Mouse (Mus musculus): ENCODE data around the gene St5. TPM values are rescaled to one million over a fixed set of nuclear protein-coding genes. Genes with fewer than 3 reads are reported as not detected.

The St5 gene
- 143 and 246 TPM in 2 replicates for total RNA-seq (2015; ENCODE audit: low replicate concordance)
- total RNA-seq (2017; ENCODE audit: low replicate concordance) = 82.6 and 96.9 TPM in 2 replicates

DNA sequence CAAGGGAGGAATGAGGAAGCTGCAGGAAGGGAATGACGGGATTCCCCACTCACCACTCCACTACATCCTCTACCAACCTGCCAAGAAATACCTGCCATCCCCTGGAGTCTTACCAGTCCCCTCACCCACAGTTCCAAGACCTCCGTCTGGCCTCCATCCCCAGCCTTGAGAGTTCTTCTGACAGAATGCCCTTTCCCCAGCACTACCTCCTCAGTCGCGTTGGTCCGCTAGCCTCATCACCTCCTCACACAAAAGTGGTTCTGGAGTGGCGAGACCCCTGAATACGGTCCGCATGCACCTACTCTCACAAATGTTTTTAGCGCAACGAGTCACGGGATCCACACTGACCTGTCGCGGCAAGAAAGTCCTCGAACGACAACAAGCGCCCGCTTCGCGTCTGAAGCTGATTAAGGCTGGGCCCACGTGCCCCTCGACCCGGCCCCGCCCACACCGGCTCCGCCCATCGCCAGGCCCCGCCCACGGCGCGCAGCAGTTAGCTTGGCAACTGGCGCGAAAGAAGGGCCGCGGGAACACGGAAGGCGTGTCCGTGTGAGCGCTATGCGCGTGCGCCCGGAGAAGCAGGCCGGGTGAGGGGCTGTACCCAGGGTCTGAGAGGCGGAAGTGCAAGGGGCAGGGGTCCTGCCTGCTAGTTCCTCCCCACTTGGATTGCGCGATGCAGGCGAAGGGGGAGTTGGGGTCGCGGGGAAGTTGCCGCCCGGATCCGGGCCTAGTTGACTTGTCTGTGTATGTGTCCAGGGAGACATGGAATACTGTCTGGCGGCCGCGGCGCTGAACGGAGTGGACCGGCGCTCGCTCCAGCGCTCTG is at the start of gene St5, which contains the start of gene Akip1:
TSS of gene St5 (minus strand) at position 416 of the 826 bp plus-strand sequence.
TSS of gene Akip1 (plus strand) at position 501 of the 826 bp plus-strand sequence.
- peak; percentile 92 for ATAC-seq (replicated peaks; ENCODE audit: low FRiP score, poor library complexity, severe bottlenecking)

DNA sequence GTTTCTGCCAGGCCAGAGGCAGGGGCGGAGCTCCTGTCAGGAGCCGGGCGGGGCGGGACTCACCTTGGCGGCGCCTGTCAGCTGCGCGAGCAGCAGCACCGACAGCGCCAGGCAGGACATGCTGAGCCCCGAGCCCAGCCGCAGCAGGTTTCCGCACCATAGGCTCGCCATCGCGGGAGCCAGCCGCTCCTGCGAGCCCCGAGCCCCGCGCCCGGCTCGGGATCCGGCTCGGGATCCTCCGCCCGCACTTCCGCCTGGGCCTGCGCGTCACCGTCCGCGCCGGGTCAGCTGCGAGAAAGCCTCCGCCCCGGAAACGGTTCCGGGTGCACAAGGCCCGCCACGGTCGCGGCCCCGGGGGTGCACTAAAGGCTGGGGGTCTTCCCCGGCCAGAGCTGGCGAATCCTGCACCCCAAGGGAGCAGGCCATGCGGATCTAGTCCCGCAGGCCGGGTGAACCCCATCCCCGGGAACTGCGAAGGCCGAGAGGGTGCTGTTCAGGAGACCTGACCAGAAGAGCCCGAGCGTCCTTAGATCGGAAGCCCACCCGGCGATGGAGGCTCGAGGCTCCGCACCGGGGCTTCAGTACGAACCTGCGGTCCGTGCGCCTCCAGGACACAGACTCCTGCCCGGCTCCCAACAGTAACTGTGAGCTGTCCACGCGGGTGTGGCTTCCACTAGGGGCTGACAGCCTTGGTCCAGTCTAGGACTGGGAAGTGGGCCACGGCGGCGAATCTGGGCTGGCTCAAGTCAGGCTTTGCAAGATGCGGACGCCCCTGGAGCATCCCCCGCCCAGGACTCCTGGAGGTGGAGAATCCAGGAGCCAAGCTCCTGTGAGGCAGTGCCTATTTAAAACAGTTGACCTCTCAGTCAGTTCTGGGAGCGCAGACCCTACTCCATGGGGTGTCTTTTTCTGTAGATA is 48.9 kb upstream of the St5 start, which contains the start of gene Tmem9b:
TSS of gene Tmem9b (minus strand) at position 868 of the 918 bp plus-strand sequence.
- ATAC-seq (replicated peaks; ENCODE audit: low FRiP score, poor library complexity, severe bottlenecking) = peak; percentile 87

DNA sequence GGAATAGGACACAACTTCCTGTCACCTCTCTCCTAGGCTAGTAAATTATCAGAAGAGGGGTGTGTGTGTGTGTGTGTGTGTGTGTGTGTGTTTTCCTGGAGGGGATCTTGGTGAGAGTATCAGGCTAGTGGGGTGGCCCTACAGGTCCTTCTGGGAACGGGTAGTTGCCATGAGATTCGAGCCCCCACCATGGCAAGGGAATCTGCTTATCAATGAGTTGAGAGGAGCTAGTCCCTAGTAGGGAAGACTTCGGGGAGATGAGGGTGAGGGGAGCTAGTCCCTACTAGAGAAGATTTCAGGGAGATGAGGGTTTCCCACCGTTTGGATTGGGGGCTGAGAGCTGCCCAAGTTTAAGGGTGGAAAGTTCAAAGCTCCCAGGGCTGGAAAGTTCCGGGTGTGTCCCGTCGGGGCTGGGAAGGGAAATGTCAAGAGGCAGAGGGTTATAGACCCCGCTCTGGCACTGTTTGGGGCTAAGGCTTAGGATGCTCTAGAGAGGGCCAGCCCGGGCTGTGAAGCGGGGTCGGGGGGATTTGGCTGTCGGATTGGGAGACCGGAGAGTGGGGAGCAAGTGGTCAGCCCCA is 48.1 kb upstream of the St5 start:
- peak; percentile 55 for ATAC-seq (replicated peaks; ENCODE audit: low FRiP score, poor library complexity, severe bottlenecking)

DNA sequence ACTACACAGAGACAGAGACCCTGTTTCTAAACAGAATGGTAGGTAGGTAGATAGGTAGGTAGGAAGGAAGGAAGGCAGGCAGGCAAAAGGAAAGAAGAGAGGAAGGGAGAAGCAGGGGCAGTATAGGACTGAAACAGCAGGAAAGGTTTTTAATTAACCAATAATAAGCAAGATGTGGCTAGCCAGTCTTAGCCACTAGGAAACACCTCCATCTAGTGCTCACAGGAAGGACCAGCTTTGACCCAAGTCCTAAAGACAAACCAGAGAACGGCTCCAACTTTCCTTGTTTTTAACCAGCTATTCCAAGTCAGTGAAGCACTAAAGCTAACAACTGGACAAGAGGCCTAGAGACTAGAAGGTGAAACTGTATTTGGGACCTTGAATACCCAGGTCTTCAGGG is 44.3 kb upstream of the St5 start:
- ATAC-seq (replicated peaks; ENCODE audit: low FRiP score, poor library complexity, severe bottlenecking) = no peak

DNA sequence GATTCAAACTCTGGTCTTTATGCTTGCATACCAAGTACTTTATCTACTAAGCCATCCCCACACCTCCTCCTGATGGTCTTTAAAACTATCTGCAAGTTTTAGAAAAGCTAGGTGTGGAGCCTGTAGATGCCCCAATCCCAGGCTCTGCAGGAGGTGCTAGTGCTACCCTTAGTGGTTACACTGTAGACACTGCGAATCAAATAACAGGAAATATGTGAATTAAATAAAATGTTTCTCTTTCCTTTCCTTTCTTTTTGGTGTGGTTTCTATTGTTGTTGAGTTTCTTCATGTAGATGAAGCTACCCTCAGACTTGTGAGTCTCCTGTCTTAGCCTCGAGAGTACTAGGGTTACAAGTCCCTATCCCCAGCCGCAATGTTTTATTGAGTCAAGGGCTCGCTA is 38.3 kb upstream of the St5 start:
- ATAC-seq (replicated peaks; ENCODE audit: low FRiP score, poor library complexity, severe bottlenecking) = no peak

DNA sequence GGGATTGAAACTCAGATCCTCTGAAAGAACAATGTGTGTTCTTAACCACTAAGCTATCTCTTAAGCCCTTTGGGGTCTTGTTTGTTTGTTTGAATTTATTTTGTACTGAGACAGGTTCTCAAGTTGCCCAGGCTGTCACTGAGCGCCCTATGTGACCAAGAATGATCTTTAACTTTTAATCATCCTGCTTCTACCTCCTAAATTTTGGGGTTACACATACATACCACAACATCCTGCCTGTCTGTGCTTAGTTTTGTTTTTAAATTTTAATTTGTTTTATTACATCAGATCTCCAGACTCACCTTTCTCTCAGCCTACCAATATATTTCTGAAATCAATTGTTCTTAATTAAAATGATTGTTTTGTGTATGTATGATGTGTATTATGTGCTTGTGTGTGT is 37.7 kb upstream of the St5 start:
- no peak for ATAC-seq (replicated peaks; ENCODE audit: low FRiP score, poor library complexity, severe bottlenecking)

DNA sequence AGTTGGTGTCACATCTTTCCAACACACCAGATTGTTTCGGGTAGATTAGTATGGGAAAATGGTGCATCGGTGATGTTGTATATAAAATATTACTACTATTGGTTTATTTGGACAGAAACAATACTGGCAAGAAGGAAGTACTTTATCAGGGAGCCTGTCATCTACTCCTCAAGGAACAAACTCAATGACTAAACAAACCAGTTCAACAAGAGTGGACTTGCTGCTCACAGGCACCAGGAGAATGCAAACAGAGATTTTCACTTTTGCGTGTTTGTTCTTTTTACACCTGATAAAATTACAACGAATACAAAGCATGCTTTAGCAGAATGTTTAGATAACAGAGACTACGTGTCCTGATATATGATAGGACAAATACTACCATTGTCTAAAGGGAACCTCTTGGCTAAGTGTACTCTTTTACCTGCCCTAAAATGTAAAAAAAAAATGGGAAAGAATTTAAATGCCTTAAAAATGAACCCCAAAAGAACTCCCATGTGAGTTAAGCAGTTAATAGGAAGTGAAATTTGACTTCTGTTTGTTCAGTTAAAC is 36.5 kb upstream of the St5 start:
- ATAC-seq (replicated peaks; ENCODE audit: low FRiP score, poor library complexity, severe bottlenecking) = no peak

DNA sequence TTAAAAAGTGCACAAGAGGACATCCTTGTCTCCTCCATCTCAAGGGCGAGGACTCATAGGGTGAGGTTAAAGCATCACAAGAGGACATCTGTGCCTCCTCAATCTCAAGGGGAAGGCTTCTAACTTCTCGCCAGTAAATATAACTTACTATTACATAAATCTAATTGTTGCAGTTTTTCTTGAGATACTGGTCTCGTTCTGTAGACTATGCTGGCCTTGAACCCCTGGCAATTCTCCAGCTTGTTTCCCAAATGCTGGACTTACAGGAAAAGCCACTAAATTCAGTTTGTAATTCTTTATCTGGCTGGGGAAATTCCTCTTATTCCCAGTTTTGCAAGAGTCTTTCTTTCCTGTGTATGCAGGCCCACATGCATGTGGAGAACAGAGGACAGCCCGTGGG is 31.4 kb upstream of the St5 start:
- no peak for ATAC-seq (replicated peaks; ENCODE audit: low FRiP score, poor library complexity, severe bottlenecking)

DNA sequence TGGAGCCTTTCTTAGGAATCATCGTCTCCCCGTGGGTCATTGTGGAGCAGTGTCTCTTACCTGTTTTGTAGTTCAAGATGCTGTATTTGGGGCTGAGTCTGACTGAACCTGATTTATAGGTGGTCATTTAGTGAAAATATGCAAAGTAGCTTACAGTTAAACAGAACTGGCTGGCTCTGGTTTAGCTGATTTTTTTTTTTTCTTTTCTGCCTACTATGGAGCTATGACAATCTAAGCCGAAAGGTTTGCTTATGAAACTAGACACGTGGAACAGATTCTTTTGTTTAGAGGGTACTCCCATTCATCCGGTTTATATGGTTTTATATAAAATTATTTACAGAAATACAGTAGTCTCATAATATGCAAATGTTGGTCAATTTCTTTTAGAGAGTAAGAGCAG is 28.2 kb upstream of the St5 start, which contains the start of gene Ascl3:
TSS of gene Ascl3 (minus strand) at position 101 of the 400 bp plus-strand sequence.
- no peak for ATAC-seq (replicated peaks; ENCODE audit: low FRiP score, poor library complexity, severe bottlenecking)

DNA sequence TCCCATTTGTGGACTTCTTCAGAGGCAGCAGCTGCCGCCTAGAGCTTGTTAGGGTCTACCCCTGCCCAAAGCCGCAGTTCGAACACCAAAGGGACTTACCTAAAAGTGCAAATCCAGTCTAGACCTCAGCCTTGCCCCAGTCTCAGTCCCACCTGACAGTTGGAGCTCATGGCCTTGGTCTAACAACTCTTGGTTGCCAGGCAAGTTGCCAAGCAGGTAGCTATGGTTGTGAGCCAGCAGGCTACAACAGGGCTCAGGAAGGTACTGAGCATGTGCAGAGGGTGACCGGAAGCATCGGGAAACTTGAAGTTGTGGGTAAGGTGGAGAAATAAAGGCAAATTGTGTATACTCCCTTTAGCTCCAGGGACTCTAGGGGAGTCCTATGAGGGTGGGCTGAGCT is 20.3 kb upstream of the St5 start, which contains the start of gene BC051019:
TSS of gene BC051019 (minus strand) at position 154 of the 400 bp plus-strand sequence.
- no peak for ATAC-seq (replicated peaks; ENCODE audit: low FRiP score, poor library complexity, severe bottlenecking)

DNA sequence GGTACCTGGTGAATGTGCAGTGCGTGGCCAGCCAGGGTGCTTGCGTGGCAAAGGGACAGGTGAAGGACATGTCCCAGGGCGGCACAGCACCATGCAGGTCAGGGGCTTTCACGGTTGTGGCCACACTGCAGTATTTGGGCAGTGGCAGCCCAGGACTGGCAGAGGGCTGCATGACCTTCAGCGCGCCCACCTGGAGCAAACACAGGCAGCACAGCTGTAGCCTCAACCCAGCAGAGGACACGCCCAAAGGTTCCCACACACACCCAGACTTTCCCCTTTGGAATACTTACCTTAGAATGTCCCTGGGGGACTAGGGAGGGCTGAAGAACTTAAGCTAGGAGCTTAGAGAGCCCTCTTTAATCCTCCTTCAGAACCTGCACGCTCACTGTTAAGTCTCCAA is 19.7 kb upstream of the St5 start:
- ATAC-seq (replicated peaks; ENCODE audit: low FRiP score, poor library complexity, severe bottlenecking) = no peak

DNA sequence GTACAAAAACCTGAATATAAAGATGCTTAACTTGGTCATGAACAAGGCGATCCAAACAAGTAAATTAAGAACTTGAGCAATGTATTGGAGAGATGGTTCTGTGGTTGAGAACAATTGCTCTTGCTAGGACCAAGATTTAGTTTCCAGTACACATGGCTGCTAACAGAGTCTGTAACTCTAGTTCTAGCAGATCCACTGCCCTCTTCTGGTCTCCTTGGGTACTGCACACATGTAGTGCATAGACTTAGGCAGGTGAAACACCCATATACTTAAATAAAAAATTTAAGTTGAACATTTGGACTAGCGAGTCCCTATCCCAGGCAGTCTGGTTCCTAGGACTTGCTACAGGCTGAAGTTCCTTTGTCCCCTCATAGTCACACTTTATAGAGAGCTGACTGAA is 19.2 kb upstream of the St5 start:
- no peak for ATAC-seq (replicated peaks; ENCODE audit: low FRiP score, poor library complexity, severe bottlenecking)

DNA sequence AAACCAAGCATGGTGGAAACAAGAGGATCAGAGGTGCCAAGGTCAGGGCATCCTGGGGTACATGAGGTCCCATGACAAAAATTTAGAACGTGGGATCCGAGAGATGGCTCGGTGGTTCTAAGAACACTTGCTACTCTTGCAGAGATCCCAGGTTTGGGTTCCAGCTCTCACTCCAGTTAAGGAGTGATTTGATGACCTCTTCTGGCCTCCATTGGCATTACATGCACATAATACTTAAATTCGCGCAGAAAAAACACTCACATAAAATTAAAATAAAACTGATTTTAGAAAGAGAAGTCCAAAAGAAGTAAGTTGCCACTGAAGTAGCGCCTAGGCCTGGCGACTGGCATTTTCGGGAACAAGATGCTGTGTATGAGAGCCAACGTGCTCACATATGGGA is 15.9 kb upstream of the St5 start:
- no peak for ATAC-seq (replicated peaks; ENCODE audit: low FRiP score, poor library complexity, severe bottlenecking)

DNA sequence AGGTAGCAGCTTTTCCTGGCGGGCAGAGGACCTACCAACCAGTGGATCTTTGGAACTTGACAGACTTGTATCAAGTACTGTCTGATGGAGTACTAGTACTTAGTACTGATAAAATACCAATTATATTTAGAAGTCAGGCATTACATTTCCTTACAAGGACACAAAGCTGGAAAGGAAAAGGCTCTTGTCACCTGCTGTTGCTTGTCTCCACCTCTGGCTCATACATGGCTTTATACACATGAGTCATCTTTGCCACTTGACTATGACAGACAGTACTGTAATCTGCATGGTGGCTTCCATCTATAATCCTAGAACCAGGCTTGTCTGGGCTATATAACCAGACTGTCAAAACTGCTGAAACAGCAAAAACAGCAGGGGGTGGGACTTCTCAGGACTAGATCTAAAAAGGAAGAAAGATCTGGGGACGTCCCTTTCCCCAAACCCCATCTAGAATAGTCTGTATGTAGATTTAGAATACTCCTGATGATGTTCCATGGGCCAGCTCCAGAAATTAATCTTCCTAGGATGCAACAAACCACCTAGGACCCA is 10.1 kb upstream of the St5 start:
- no peak for ATAC-seq (replicated peaks; ENCODE audit: low FRiP score, poor library complexity, severe bottlenecking)

DNA sequence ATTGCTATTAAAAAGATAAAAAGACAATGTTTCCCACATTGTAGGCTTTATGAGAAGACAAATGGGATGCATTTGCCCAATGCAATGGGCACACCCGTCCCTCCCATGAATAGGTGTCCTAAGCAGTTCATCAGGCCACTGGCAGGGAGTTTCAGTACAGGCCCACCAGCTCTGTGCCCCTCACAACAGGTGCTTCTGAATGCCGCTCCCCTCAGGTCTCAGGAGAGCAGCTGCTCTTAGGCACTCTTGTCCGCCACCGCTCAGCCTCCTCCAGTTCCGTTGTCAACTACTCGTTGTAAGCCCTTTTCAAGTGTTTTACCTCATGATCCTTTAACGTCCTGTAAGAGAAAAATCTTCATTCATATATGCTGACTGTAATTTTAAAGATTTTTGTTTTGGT is 8.8 kb upstream of the St5 start:
- ATAC-seq (replicated peaks; ENCODE audit: low FRiP score, poor library complexity, severe bottlenecking) = no peak

DNA sequence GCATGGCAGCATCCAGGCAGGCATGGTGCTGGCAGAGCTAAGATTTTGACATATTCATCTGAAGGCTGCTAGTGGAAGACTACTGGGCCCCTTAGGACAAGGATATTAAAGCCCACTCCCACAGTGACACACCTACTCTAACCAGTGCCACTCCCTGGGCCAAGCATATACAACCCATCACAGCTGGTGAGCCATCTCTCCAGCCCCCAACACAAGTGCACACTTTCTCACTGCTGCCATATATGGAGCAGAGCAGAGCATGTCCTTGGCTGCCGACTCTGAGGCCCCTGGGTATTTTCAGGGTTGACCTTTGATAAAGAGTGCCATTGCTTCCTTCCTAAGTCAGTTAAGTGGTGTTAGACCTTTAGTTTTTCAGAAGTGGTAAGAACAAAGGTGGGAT is 6.7 kb upstream of the St5 start:
- ATAC-seq (replicated peaks; ENCODE audit: low FRiP score, poor library complexity, severe bottlenecking) = no peak

DNA sequence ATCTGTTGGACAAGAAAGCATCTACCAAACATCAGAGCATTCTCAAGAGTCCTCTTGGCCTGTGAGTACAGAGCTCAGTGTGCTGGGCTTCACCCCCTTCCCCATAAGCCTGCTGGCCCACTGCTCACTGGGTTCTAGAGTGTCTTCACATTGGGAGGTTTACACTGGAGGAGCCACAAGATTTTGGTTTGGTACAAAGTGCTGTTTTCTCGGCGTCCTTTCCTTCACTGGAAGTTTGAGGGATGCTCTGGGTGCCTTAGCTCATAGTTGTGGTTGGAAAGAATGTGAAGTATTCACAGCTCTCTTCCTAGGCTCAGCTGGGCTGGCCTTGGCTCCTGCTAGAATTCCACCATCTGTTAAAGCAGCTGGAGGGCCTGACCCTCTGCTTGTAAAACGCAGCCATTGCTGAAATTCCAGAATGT is 5.6 kb upstream of the St5 start:
- no peak for ATAC-seq (replicated peaks; ENCODE audit: low FRiP score, poor library complexity, severe bottlenecking)

DNA sequence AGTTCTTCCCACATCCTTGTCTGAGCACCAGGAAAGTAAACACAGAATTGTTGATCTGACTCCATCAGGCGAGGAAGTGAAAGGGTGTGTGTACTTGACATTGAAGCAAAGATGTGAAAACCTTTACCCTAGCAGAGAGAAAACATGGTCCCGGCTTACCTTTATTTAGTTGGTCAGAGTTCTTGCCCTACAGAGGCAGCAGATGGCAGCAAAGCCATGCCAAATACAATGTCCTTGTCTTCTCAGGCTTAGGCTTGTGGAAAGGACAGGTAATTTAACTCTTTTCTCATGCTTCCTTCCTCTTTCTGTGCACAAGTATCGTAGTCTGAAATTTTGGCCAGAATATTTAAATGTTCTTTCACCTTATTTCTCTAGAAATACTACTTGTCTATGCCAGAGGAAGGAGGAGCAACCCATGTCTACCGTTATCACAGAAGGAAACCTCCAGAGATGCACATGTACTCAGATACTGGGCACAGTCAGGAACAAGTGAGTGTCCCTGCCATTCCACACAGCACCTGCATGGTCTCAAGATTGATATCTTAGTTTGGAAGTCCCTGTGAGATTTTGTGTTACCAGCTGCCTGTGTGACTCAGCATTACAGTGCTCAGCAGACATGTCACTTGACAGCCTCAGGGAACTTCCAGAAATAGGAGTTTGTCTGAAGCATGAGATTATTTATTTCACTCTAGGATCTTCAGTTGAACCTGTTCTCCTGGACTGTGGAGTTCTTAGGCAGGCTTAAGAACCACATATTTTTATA is 3.8 kb upstream of the St5 start:
- 0 out of 2 replicates have a peak, but pooled peaks have one; percentile 52 for ATAC-seq (replicated peaks; ENCODE audit: low FRiP score, poor library complexity, severe bottlenecking)

DNA sequence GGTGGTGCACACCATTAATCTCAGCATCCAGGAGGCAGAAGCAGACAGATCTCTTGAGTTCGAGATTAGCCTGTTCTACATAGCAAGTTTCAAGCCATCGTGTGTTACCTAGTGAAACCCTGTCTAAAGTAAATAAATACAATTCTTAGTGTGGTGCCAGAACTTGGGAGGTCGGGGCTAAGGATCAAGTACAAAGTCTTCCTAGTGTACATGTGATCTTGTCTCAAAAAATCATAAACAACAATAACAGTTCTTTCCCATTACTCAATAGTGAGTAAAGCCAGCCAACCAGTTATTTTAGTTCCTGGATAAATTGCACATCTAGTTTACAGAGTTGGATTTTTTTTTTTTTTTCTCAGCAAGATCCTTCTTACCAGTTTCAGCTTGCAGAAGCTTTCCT is 1.1 kb upstream of the St5 start:
- no peak for ATAC-seq (replicated peaks; ENCODE audit: low FRiP score, poor library complexity, severe bottlenecking)

Measured in erythroid progenitor cell, adult 5-6 weeks (primary cell).